Mouse (Mus musculus) CD4-positive, CD25-positive, alpha-beta regulatory T cell, adult 4 months (primary cell): Measurements from ENCODE around the gene BC061237. TPM values are rescaled to one million over a fixed set of nuclear protein-coding genes. Genes with fewer than 3 reads are reported as not detected.
"Not testable (repeated sequence)": the region's sequence is repeated elsewhere in the genome, so short reads cannot be mapped to it uniquely, and the experiment has no call there.

Experiments
- ATAC-seq: one replicate; pipeline ENCODE4 v1.8.0; 2017
- polyA plus RNA-seq, 2 experiments: library from polyadenylated mRNA; unstranded; fragments of 100-300 nt; shearing (Covaris generic); gene quantifications; one replicate each; pipeline ENCODE4 v1.2.1; 2017

Gene BC061237
- polyA plus RNA-seq, result not detected

- not testable (repeated sequence) for ATAC-seq
Measured at GRCm38 (mm10) chr14:44492163-44492562, at the start of gene BC061237. BC061237 (plus strand) TSS chr14:44492463.

- ATAC-seq, result not testable (repeated sequence)
Measured at GRCm38 (mm10) chr14:44517976-44518375, 25.7 kb downstream of the BC061237 start, which contains the start of gene Gm17093. Gm17093 (plus strand) TSS chr14:44518276.

- ATAC-seq, result not testable (repeated sequence)
Measured at GRCm38 (mm10) chr14:44547961-44548360, 55.7 kb downstream of the BC061237 start.

Other genes with a start within 250 kb of the BC061237 start
- gene Gm8220, start 206.9 kb upstream of the BC061237 start, polyA plus RNA-seq, result not detected
- not detected for gene Gm5930, start 153.9 kb upstream of the BC061237 start, polyA plus RNA-seq
- gene Gm8229, start 127.1 kb upstream of the BC061237 start, polyA plus RNA-seq, result not detected
- not detected for gene Gm3371, start 81.8 kb upstream of the BC061237 start, polyA plus RNA-seq
- gene Gm8232, start 58.8 kb upstream of the BC061237 start, polyA plus RNA-seq, result not detected
- gene Gm17093, start 25.8 kb downstream of the BC061237 start, polyA plus RNA-seq, result not detected
- not detected for gene Gm8247, start 90.7 kb downstream of the BC061237 start, polyA plus RNA-seq
- gene Gm5624, start 135.5 kb downstream of the BC061237 start, polyA plus RNA-seq, result not detected
- not detected for gene Gm8257, start 214.0 kb downstream of the BC061237 start, polyA plus RNA-seq